Mouse (Mus musculus) ovary, postnatal 36 days (tissue): ENCODE data around the gene Zfp956.

Experiments
- DNase-seq: peaks from one replicate; pipeline ENCODE4 v3.0.0; 2022; ENCODE audit warnings: low spot score, mixed read lengths

The Zfp956 gene

DNA sequence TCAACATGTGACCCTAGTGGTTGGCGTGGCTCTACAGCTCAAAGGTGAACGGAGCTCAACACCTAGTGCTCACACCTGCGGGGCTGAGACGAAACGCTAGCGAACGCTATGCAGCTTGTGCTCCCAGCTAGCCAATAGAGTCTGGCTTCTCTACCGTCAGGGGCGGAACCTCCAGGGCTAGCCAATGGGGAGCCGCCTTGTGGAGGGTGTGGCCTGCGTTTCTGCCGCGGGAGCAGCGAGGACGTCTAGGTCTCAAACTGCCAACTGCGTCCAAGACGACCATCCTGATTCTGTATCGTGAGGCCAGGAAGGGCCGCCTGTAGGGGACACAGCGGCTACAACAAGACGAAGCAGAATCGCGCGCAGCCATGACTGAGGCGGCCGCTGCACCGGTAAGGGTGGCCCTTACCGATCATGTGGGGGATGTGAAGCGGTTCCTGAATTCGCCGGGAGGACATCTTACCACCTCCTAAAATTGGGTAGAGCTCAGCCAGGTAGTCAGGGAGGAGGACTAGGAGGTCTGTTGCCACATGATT lies at the start of gene Zfp956:
TSS of gene Zfp956 (plus strand) at position 200 of the 536 bp plus-strand sequence.
- DNase-seq = peak; percentile 91

DNA sequence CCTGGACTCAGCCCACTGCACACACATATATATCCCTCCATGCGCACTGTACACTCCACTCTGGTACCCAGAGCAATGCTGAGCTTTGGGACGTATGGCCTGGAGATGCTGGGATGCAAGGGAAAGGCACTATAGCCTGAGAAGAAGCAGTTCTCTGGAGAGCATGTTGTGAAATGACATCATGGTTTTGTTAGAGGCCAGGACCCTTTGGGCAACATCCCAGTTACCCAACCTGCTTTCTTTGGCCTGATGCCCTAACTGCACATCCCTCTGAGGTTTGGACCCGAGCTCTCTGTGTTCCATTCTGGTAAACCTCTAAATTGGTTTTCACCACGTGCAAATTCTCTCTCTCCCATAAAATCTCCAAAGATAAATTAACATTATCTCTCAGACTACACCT lies 49.6 kb upstream of the Zfp956 start:
- DNase-seq = no peak

DNA sequence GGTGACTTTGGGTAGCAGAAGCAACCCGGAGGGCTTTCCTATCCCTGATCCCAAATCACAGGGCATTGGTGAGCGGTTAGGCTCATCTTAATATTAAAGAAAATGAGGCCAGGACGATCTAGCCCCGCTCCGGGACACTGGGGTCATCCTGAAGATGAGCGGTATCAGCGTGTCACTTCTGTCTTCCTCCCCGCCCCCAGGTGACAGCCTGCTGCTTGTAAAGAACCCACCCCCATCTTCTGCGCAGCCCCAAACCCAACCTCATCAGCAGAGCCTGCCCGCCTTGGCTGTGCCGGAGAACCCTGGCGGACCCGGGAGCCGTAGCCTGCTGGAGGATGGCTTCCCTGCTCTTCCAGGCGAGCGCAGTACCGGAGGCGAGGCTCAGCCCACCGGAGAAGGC lies 48.8 kb upstream of the Zfp956 start:
- no peak for DNase-seq

GRCm38 (mm10) chr6:47904917-47905695 lies 48.1 kb upstream of the Zfp956 start:
- no peak for DNase-seq

DNA sequence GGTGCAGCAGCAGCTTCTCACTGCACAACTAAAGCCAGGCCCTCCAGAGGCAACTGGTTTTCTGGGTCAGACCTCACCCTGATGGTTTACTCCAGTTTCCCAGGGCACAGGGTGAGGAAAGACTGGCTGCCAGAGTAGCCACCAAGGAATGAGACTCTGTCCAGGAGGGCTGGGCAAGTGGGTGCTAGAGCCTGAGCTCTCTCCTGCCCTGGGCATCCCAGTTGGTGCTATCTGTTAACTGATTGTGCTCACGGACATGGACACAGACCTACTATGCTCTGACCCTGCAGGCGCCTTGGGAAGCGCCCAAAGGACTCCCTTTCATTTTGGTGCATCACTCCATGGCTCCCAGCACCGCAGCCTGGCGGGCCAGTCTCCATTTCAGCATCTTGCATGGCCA lies 46.9 kb upstream of the Zfp956 start:
- no peak for DNase-seq

DNA sequence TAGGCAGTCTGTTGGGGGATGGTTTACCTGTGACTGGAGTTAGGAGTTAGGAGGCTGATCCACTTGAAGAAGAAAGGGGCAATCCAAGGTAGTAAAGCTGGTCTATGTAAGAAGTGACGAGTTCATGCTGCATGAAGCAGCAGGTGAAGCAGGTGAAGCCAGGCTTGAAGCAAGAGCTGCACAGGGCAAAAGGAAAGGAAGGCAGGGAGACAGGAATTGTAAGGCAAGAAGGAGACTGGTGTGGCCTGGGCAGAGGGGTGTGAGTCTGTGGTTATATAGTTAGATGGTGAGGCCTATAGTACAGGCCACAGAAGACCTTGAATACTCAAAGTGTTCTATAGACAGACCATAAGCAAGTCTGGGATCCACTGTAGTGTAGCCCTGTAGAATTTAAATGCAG lies 44.2 kb upstream of the Zfp956 start:
- DNase-seq = no peak

- DNase-seq = no peak
Observed at GRCm38 (mm10) chr6:47911650-47912049, 41.5 kb upstream of the Zfp956 start.

DNA sequence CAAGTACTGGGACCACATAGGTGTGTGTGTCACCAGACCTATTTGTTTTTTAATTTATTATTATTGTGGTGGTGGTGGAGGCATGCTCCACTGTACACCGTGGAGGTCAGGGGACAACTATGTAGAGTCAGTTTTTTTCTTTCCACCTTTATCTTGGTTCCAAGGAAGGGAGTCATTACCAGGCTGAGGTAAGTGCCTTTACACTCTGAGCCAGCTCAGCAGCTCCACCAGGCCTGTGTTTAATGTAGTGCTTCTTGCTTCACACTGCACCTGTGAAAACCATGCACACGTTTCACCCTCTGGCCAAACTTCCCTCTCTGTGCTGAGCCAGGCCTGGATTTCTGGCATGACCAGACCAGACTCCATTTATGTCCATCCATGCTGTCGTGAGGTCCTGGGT lies 40.2 kb upstream of the Zfp956 start:
- no peak for DNase-seq

DNA sequence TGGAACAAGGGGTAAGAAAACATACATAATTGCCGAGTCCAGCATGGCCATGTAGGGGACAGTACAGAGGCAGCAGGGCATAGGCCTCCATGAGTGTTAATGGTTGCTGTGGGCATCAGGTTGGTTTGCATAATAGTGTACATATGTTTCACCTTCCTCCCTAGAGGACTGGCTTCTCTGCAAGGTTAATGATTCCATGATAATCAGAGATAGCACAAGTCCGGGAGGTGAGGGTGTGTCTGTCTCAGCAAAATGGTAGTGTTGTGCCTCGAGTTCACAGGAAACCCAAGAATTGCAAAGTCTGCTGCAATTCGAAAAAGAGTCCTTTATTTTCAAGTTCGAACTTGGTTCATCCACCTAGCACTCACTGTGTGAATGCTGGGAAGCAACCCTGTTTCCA lies 36.1 kb upstream of the Zfp956 start:
- no peak for DNase-seq

- DNase-seq = no peak
Observed at GRCm38 (mm10) chr6:47918768-47919274, 34.4 kb upstream of the Zfp956 start.

DNA sequence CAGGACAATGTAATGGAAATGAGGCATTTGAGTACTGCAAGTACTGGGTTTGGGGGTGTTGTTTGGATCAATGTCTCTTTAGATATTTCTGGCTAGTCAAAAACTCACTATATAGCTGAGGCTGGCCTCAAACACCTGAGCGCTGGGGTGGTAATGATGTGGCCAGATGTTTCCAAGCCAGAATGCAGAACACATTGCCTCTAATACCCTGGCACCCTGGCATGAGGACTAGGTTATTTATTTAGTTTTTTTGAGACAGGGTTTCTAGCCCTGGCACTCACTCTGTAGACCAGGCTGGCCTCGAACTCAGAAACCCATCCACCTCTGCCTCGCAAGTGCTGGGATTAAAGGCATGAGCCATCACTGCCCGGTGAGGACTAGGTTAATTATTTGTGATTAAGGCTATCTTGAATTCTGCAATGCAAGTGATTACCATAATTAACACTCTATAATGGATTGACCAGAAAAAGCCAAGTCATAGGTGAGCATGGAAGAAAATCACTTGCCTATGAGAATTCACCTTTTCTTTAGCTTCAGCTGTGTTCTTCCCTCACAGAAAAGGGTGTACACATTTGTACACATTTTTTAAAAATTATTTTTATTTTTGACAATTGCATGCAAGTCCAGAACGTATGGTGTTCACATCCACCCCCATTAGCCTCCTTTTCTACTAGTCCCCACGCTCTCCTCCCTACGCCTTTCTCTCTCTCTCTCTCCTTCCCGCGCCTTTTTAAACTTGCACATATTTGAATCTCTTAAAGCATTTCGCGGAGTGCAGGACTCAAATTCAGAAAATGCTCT lies 33.3 kb upstream of the Zfp956 start:
- DNase-seq = no peak

- DNase-seq = peak; percentile 85
Observed at GRCm38 (mm10) chr6:47920447-47921340, 32.5 kb upstream of the Zfp956 start, which contains the start of gene Zfp212. TSS of gene Zfp212 (plus strand) at chr6:47920476.

- DNase-seq = no peak
Observed at GRCm38 (mm10) chr6:47942461-47942860, 10.7 kb upstream of the Zfp956 start.

GRCm38 (mm10) chr6:47943021-47943691 lies 10.0 kb upstream of the Zfp956 start:
- peak; percentile 81 for DNase-seq

DNA sequence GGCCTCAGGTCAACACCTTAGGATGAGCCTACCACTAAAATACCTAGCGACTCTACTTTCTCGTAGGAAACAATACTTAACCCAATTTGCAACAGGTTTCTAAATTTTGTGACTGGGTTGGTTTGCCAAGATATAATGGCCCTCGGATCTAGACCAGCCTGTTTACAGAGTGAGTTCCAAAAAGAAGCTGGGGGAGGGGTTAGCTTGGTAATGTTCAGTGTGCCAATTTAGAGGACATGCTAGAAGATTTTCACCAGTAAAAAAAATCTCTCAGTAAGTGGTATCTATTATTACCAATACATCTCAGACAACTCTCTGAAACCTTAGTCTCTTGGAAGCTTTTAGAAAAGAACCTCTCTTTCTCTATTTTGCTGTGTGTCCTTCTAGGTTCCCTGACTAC lies 9.5 kb upstream of the Zfp956 start:
- DNase-seq = no peak

- DNase-seq = no peak
Observed at GRCm38 (mm10) chr6:47947388-47947787, 5.8 kb upstream of the Zfp956 start.

- DNase-seq = no peak
Observed at GRCm38 (mm10) chr6:47954425-47954824, 1.2 kb downstream of the Zfp956 start.

GRCm38 (mm10) chr6:47957816-47958215 lies 4.6 kb downstream of the Zfp956 start:
- DNase-seq = no peak

- DNase-seq = no peak
Observed at GRCm38 (mm10) chr6:47960685-47961421, 7.7 kb downstream of the Zfp956 start.

DNA sequence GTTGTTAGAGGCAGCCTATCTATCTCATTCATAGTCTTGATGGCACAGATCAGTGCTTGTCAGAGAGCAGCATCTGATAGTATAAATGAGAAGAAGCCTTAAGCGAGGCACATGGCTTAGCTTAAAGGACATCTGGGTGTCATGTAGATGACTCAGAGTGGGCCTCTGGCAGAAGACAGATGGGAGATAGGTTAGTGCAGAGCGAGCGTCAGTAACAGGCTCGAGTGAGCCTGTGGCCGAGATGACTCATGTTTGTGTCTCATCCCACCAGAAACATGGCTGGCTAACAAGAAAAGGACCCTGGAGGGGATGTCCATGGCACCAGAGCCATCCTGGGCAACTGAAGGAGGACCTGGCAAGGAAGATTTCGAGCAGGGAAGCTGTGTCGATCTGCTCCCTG lies 9.9 kb downstream of the Zfp956 start:
- no peak for DNase-seq
